Mouse (Mus musculus) frontal cortex, postnatal 14 days (tissue): Measurements from ENCODE around the gene Mapk11.
A peak's percentile ranks its signal among the peaks of the same experiment; 100 is the strongest.

Experiments
- DNase-seq, 2 experiments: peaks; one replicate each; pipeline ENCODE4 v3.0.0; 2022; ENCODE audit warnings: low spot score in 2 of 2

Mapk11 gene

DNA sequence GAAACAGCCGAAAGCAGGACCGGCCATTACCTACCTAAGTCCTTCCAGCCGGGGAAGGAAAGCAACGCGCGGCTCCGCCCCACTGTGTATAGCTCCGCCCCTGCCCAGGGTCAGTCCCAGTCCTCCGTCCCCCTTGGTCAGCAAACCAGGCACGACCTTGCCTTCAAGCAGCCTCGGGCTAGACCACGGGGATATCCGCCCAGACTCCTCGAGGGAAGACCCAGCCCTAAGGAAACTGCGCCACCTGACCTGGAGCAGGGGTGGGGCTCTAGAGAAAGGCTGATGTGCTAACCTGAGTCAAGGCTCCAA lies 24.4 kb upstream of the Mapk11 start:
- DNase-seq = no peak

DNA sequence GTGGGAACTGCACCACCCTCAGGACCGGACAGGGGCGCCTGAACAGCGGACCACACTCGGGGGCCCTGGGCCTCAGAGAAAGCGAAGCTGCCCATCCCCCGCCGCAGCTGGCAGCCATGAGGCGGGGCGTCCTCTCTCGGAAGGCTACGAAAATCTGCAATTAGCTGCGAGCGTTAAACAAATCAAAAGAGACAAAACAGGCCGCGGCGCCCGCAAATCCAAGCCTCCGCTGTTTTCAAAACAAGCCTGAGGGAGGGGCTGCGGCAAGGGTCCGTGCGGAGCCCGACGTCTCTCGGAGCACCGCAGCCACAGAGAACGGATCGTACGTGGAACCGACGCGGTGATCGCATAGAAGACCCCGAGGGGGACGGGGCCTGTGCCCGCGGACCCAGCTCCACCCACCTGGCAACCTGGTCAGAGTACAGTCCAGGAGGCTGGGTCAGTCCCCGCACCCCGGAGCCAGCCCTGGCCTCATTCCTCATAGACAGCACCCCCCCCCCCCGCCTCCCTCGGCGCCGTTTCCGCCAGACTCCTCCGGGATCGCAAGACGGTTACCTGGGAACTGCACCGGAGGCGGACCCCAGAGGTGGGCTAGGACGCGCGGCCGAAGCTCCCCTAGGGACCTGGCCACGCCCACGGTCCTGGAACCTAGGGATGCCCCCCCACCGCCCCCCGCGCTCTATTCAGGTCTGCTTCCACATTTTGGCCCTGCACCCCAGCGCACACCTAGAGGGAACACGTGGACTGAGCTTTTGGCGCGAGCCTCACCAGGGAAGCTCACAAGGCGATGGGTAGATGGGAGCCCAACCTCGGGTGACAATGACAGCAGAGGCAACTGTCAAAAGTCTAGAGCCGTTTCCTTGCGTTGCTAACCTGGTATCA lies 23.8 kb upstream of the Mapk11 start:
- DNase-seq = no peak

DNA sequence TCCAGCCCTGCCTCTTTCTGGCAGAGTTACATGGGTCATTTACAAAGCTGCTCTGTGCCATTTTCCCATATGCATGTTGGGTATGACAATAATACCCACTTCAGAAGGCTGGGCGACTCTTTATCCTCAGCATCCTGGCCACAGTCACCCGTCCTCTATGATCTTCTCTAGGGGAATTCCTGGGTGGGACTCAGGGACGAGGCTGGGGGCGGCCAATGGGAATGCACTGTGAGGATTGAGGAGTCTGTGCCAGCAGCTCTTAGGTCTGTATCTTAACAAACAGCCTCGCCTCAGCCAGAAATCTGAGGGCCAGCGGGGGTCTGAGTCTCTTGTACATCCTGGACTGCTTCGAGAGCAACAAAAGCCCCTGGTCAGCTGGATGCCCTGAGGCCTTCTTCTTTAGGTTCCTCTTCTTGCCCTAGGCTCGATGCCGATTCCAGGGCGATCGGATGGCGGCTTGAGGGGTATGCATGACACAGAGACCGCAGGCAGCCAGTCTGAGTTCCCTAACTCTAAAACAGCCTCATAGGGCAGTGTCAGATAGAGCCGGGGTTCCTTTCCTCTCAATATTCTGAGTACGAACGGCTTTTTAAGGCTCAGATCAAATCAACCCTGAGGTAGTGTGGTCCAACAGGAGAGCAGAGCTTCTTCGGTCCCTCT lies 23.0 kb upstream of the Mapk11 start:
- DNase-seq = no peak

DNA sequence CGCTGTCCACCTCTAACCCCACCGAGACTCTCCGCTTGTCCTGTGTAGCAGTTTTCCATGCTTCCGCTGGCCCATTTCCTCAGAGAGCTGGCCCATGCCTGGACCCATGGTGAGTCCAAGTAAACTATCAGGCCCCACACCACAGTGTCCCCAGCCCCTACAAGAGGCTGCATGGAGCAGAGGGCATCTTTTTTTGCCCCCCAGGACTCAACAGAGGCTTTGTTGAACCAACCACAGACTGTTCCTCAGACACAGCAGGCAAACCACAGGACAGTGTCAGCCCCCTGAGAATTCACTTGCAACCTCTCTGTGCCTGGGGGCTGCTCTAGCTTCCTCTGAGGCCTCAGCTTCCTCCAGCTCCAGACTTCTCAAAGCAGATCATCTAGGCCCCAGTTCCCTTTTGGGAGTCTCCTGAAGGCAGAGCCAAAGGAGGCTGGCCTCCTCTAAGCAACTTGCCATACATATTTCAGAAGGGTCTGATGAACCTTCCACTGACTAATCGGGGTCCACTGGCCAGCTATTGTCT lies 22.2 kb upstream of the Mapk11 start:
- DNase-seq = no peak

DNA sequence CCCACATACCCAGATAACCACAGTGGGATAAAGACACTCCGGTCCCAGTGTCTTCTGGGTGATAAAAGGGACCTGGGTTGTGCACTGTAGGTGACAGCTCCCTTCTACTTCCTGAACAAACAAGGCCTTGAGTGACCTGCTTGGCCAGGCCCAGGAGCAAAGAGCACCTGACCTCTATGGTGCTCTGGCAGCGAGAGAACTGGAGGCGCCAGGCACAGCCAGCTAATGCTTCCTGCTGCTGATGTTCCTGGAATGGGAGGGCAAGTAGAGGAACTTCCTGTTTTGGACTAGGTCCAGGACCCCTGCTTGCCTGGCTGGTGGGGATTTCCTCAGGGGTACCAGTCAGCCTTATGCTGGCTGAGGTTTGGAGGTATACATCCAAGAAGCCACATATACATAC lies 20.7 kb upstream of the Mapk11 start:
- no peak for DNase-seq

DNA sequence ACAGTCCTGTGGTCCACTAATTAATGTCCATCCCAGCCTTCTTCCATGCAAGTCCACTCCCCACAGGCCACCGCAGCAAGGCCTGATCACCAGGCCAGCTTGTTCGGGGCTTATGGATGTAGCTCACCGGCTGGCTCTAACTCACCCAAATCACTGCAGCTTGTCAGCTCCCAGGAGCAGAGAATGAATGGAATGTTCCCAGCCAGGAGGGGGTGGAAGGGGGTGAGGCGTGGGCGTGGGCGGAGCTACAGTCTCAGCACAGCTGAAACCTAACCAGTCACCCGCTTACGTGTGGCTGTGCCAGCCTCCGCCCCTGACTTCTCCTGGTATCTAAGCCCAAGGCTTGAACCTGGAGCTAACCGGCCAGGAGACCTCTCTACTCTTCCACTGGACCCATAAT lies 20.0 kb upstream of the Mapk11 start:
- DNase-seq = peak; percentile 71 to 72

DNA sequence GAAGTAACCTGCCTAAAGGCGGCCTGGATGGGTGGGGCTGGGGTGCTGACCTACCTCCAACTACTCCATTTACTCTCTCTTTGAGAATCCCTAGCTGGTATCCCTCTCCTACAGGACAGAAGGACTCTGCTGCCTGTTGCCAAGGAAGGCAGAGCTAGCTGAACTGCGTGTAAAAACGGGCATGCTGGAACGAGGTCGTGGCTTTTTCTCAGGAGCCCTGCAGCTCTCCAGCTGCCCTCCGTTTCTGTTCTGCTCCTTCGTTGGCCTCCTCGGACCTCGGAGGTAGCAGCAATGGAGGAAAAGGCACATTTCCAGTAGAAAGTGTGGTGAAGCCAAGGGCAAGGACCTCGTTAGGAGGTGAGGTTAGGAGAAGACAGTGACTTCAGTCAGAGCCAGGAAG lies 19.5 kb upstream of the Mapk11 start:
- DNase-seq = no peak

DNA sequence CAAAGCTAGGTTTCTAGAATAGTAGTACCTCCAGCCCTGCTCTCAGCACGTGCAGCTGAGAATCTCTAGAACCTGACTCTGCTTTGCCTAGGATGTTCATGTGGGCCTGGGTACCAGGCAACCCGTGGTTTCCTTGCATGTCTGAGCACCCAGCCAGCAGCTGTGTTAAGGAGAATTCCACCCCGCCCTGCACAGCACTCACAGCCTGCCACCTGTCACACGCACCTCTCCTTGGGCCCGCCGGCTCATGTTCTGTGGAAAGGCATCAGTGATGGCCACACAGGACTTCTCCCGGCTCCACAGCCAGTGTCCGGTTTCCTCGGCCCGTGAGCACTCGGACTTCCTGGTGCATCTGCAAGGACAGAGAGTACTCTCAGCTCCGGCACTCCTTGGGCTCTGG lies 16.1 kb upstream of the Mapk11 start:
- DNase-seq = no peak

DNA sequence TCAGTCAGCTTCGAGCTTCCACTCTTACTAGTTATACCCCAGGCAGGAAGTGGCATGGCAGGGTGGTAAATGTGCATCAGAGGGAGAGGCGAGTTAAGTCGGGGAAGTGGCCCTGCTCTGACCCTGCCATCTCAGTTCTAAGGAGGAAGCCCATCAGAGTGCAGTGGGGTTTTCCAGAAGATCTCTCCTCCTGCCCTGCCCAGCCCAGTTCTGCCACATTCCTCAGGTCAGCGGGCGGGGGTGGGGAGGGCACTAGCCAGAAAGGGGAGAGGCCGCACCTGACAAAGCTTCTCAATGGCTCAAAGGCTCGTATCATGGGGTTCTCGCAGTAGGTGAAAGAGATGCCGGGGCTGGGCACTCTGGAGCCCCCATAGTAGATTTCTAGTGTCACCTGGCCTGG lies 12.0 kb upstream of the Mapk11 start:
- DNase-seq = no peak

DNA sequence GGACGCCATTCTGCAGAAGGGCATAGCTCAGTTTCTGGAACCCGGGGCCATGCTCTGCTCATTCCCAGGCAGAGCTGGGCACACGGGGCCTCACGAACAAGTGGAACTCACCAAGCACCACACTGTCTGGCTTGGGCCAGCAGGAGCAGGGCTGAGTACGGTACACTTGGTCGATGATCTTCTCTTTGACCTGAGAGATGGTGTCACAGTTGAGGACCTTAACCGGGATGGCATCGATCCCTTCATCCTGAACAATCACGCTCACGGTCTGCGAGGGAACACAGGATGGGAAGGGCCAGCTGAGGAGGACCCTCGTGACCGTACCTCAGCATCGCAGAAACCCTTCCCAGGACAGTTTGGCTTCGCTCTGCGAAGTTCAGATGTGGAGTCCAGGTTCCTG lies 9.1 kb upstream of the Mapk11 start:
- no peak for DNase-seq

DNA sequence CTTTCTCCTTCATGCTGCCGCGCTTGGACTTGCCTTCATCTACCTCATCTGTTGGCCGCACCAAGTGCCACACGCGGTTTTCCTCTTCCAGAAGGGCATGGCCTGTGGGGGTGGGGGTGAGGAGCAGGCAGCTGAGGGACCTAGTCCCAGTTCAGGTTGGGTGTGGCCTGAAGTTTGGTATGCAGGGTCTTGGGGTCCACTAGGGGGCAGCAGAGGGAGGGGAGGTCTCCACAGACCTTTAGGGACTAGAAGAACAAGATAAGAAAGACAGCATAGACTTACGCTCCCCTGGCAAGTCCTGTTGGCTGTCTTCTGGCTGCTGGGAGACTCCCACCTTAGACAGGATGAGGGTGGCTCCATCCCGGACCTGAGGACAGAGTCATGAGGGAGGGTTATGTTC lies 8.5 kb upstream of the Mapk11 start:
- DNase-seq = no peak

DNA sequence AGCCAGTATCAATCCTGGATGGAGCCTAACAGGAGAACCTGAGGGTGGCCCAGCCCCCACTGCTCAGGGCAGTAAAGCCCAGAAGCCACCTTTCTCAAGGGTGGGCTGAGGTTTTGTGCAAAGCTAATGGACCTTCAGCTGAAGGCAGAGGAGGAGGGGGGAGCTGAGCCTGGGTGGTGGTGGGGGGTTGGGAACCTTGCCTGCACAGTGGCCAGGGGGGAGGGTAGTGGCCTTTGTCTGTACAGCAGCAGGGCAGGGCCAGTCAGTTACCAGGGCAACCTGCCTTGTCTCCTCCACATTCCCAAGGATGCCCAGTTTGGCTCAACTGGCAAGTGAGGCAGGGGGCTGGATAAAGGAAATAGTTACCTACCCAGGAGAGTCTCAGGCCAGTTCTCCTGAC lies 2.9 kb upstream of the Mapk11 start:
- no peak for DNase-seq

DNA sequence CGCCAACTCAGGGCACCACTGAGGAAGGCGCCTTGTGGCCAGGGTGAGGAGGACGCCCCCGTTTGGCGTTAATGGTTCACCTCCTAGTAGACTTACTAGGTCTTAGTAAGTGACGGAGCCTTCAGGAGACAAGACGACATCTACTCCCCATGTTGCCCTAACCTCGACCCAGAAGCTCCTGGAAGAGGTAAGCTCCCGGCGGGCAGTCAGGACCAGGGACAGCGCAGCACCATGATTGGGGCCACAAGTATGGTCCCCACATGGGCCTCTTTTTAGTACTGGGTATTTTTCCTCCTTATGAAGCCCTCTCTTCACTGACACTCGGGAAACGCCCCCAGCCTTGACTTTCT lies 588 bp upstream of the Mapk11 start:
- DNase-seq = no peak

DNA sequence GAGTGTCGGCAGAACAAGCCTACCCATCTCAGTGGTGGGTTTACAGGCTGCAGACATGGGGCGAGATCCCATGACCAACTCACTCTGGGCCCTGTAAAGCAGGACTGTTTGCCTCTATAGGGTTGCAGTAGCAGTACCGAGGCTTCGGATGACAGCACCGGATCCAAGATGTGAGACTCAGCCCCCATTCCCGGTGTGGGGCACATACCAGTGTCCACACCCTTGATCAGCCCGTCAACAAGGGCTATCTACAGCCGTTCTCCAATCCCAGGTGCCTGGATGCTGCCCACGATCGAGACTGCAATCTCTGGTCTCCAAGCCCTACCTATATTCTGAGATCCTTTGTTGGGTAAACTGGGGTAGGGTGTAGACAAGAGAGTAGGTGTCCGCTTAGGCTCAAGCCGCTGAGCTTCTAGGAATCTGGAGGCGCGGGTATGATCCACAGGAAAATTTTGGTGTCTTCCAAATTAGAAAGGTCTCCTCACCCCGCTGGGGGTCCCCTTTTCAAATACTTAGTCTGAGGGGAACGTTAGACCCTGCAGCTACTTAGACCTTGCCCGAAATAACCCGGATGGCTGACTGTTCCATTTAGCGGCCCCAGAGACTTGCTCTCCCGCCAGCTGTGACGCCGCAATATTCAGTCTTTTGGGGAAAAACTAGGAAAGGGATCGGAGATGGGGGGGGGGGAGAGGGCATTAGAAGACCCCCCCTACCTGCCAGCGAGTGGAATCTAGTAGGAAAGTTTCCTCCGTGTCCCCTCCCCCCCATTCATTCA lies 745 bp downstream of the Mapk11 start:
- no peak for DNase-seq

DNA sequence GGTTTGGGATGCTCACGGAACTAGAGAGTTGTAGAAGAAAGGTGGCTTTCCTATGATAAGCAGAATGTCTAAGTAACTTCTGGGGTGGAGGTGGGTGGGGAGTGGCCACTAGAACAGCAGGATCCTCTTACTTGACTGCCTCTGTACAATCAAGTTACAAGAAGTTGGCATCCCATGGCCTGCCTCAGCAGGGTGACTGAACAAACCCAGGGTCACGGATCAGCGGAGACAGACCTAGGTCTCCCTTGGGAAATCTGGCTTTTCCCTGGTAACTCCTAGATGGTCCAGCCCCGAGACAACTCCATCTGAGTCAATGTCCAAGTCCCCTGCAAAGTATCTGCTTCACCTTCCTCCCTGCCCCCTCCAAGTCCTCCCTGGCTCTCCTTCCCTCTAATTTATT lies 1.5 kb downstream of the Mapk11 start:
- DNase-seq = no peak

DNA sequence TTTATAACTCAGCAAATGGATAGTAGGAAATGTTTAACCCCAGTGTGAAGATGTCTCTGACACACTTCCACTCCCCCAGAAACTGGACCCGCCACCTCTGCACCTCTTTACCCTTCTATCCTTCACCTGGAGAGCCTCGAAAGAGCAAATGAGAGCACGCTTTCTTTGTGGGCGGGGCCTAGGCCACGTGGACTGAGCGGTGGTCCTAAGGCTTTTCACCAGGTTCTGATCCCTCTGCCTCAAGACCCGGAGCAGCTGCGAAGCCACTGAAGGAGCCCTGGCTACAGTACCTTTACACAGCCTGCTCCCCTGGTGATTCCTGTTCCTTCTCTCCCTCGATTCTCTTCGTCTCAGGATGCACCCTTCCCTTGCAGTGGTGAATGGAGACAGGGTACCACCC lies 2.0 kb downstream of the Mapk11 start:
- no peak for DNase-seq

DNA sequence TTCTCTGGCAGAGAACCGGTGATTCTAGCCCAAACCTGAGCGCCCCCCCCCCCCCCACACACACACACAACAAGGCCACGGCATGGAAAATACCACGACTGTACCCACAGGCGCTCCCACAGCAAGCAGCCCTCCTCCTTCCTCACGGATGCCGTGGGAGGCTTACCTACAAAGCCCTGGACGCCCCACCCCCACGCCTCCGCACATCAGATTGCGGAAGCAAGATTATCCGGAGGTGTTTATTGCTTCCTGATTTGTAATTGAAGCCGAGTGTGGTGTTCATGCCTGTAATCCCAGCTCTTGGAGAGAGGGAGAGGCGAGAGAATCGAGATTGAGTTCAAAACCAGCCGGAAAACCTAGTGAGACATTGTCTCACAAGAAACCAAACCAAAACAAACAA lies 2.4 kb downstream of the Mapk11 start:
- DNase-seq = no peak

DNA sequence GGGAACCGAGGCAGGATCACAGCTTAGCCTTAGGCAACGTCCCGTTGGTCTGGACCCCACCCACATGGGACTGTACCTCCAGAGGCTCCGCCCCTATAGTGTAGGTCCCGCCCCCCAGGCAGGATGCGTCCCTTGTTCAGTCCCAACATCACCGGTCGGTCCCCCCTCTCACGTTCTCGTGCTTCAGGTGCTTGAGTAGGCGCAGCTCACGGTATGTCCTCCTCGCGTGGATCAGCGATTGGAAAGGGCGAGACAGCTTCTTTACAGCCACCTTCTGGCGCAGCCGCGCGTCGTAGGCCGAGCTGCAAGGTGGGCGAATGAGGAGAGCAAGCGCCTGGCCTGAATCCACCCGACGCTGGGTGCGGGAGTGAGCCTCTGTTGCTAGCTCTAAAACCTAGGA lies 2.9 kb downstream of the Mapk11 start:
- DNase-seq = peak; percentile 48 to 58

DNA sequence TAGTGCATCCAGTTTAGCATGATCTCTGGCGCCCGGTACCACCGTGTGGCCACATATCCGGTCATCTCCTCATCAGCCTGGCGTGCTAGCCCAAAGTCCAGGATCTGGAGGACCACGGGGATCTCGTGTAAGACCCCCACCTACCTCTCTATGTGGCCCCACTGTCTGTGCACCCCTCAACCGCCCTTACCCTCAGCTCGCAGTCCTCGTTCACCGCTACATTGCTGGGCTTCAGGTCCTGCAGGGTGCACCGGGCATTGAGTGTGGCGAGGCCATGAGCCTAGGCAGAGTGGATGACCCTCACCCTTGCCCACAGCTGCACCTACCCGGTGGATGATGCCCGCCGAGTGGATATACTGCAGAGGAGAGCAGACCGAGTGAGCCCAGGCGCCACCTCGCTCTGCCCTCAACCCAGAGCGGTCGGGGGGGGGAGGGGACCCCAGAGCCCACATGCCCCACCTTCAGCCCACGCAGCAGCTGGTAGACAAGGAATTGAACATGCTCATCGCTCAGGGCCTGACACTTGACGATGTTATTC lies 3.5 kb downstream of the Mapk11 start:
- DNase-seq = no peak

DNA sequence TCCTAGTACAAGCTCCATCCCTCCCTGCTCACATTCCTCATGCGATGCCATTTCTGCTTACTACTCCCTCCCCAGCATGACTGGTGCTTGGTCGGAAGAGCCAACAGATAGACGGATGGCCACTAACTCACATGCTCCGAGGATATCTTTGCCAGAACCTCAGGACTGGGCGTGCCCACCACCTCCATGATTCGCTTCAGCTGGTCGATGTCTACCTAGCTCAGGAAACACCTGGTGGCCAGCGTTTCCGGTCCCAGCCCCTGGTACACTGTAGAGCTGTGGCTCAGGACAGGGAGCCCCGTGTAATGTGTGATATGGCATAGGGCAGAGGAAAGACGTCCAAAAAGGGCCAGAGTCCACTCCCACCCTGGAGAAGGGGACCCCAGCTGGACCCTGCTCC lies 4.5 kb downstream of the Mapk11 start:
- DNase-seq = no peak

DNA sequence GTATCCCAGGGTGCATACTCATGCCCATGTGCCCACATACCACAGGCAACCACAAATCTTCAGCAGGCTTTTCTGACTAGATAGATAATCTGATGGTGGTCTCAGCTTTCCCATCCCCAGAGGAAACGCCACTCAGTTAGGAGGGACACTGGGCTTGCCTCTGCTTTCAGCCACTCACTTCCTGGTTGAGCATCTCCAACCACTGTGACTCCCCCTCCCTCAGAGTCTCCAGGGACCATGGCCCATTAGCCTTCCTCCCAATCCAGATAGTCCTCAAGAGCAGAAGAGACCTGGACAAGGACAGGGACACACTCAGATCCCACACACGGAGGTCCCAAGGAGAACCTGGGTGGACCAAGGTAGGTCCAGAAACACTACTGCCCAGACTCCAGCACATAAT lies 6.3 kb downstream of the Mapk11 start:
- no peak for DNase-seq

DNA sequence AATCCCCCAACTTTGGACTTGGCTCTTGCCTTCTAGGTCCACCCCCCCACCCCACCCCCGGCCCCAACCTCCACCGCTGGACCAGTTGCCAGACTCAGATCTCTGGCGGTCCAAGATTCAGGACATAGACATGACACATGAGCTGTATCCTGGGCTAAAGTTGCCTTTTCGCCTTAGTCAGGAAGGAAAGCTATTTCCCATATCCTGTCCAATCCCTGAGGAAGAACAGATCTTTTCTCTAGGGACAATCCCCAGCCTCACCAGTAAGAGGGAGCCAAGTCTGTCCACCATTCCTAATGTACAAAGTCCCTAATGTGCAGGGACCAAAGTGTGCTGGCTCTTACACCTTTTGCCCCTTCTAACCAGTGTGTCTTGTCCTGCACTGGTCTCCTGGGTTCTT lies 7.5 kb downstream of the Mapk11 start:
- DNase-seq = no peak

DNA sequence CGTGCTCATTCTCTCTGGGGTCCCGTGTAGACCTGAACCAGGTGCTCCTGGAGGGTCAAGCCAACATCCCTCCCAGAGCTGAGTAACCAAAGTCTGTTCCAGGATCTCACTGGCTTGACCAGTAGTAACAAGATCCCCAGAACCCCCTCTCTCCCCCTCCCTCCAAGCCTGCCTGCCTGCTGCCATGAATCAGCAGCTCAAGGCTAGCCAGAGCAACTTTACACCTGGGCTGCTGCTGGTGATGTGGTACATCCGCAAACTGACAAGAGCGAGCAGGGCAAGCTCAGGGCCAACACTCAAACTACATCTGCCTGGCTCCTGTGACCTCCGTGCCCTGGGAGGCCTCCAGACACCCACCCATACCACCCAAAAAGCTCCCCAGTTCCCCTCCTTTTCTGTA lies 8.0 kb downstream of the Mapk11 start:
- no peak for DNase-seq
